Mouse (Mus musculus) kidney, adult 2 months (tissue): ENCODE measurements around the gene Mtln.

Source experiments
- CTCF ChIP-seq: fragments of 200-500 bp; conservative IDR thresholded peaks from 2 replicates; pipeline ENCODE4 v1.5.1; 2011; ENCODE audit warnings: low read depth, mild to moderate bottlenecking, control low read depth, low read length, moderate library complexity, mixed read lengths; ENCODE audit not compliant: insufficient read depth, insufficient read length
- POLR2A ChIP-seq: fragments of 200-500 bp; IDR thresholded peaks from one replicate; pipeline ENCODE4 v1.6.1; 2011; ENCODE audit warnings: low read depth, low read length, control low read depth

- TF ChIP-seq CTCF (no peak), POLR2A (no peak)
These were observed 17.3 kb downstream of the Mtln start for GRCm38 (mm10) chr2:127775013-127775412.
